Mouse (Mus musculus): ENCODE measurements around the gene Noxo1.

- TF ChIP-seq POLR2A (IDR thresholded peaks at IDR 0.05; ENCODE audit: control insufficient read depth, extremely low read depth, insufficient read depth, low read length, poor library complexity) = no peak
- TF ChIP-seq CTCF (IDR thresholded peaks at IDR 0.05; ENCODE audit: borderline replicate concordance, control insufficient read depth, extremely low read depth, insufficient read depth, low read length, poor library complexity) = no peak
These were observed 19.5 kb downstream of the Noxo1 start for GRCm38 (mm10) chr17:24715556-24715955.
